Mouse (Mus musculus) heart, postnatal 10 days (tissue): ENCODE results near the gene Stk33. TPM values are rescaled to one million over a fixed set of nuclear protein-coding genes. Genes with fewer than 3 reads are reported as not detected.
"Not testable (repeated sequence)": the region's sequence is repeated elsewhere in the genome, so short reads cannot be mapped to it uniquely, and the experiment has no call there.

Experiments
- DNase-seq, 2 experiments: peaks; one replicate each; pipeline ENCODE4 v3.0.0; 2021
- intact Hi-C: fragments of 180-260 bp; cut with DNase I; formaldehyde crosslinking; loops from one replicate; pipeline ENCODE4 v1.15.1; 2025
- total RNA-seq, 2 experiments: library from RNA; stranded (reverse); gene quantifications; 2 replicates each; pipeline ENCODE4 v1.2.3; 2021

Stk33 gene
- total RNA-seq = not detected

- DNase-seq = peak; percentile 51 to 60
- intact Hi-C loops = no loop called here
Observed at GRCm38 (mm10) chr7:109438781-109439591, at the start of gene Stk33. Stk33 (minus strand) TSS chr7:109439081.

- intact Hi-C loops = no loop called here
Observed at GRCm38 (mm10) chr7:109484221-109484620, 45.3 kb upstream of the Stk33 start.

GRCm38 (mm10) chr7:109480765-109481197, 41.9 kb upstream of the Stk33 start:
- intact Hi-C loops = no loop called here
- peak; percentile 38 to 51 for DNase-seq

More at GRCm38 (mm10) chr7:109484221-109484620, 45.3 kb upstream of the Stk33 start:
- DNase-seq = no peak

GRCm38 (mm10) chr7:109477926-109478325, 39.0 kb upstream of the Stk33 start:
- intact Hi-C loops = no loop called here

GRCm38 (mm10) chr7:109470700-109471099, 31.8 kb upstream of the Stk33 start:
- DNase-seq = no peak
- intact Hi-C loops = no loop called here

More at GRCm38 (mm10) chr7:109477926-109478325, 39.0 kb upstream of the Stk33 start:
- no peak for DNase-seq

- intact Hi-C loops = no loop called here
- peak; percentile 29 to 40 for DNase-seq
Observed at GRCm38 (mm10) chr7:109468262-109468701, 29.4 kb upstream of the Stk33 start.

- intact Hi-C loops = no loop called here
Observed at GRCm38 (mm10) chr7:109467591-109467990, 28.7 kb upstream of the Stk33 start.

GRCm38 (mm10) chr7:109460698-109461097, 21.8 kb upstream of the Stk33 start:
- intact Hi-C loops = no loop called here
- no peak for DNase-seq

More at GRCm38 (mm10) chr7:109467591-109467990, 28.7 kb upstream of the Stk33 start:
- peak in 1 of 2 experiments; percentile 13 for DNase-seq

- intact Hi-C loops = no loop called here
- no peak for DNase-seq
Observed at GRCm38 (mm10) chr7:109456563-109456962, 17.7 kb upstream of the Stk33 start.

- intact Hi-C loops = no loop called here
- no peak for DNase-seq
Observed at GRCm38 (mm10) chr7:109455748-109456147, 16.9 kb upstream of the Stk33 start.

GRCm38 (mm10) chr7:109454856-109455255, 16.0 kb upstream of the Stk33 start:
- intact Hi-C loops = no loop called here

GRCm38 (mm10) chr7:109448060-109448459, 9.2 kb upstream of the Stk33 start:
- intact Hi-C loops = no loop called here
- no peak for DNase-seq

More at GRCm38 (mm10) chr7:109454856-109455255, 16.0 kb upstream of the Stk33 start:
- DNase-seq = no peak

- intact Hi-C loops = no loop called here
- peak; percentile 31 to 62 for DNase-seq
Observed at GRCm38 (mm10) chr7:109445012-109445411, 6.1 kb upstream of the Stk33 start.

GRCm38 (mm10) chr7:109442739-109443138, 3.9 kb upstream of the Stk33 start:
- intact Hi-C loops = no loop called here

GRCm38 (mm10) chr7:109440697-109441269, 1.9 kb upstream of the Stk33 start:
- intact Hi-C loops = no loop called here
- no peak for DNase-seq

More at GRCm38 (mm10) chr7:109442739-109443138, 3.9 kb upstream of the Stk33 start:
- no peak for DNase-seq

GRCm38 (mm10) chr7:109424422-109425159, 14.3 kb downstream of the Stk33 start:
- intact Hi-C loops = loop anchor here (1.0 to 5.0 kb wide), 4 partner anchors 192 to 326 kb away; no protein-coding TSS in a partner anchor
- DNase-seq = peak in 1 of 2 experiments; percentile 5

GRCm38 (mm10) chr7:109422803-109423202, 16.1 kb downstream of the Stk33 start:
- intact Hi-C loops = loop anchor here (5.0 kb wide), 2 partner anchors 191 to 206 kb away; no protein-coding TSS in a partner anchor
- no peak for DNase-seq

GRCm38 (mm10) chr7:109405491-109405890, 33.4 kb downstream of the Stk33 start:
- intact Hi-C loops = no loop called here
- no peak for DNase-seq

GRCm38 (mm10) chr7:109399299-109399698, 39.6 kb downstream of the Stk33 start:
- DNase-seq = no peak
- intact Hi-C loops = no loop called here

GRCm38 (mm10) chr7:109381131-109381530, 57.8 kb downstream of the Stk33 start:
- no peak for DNase-seq
- intact Hi-C loops = no loop called here

- DNase-seq, intact Hi-C loops: not testable (repeated sequence)
Observed at GRCm38 (mm10) chr7:109373556-109373955, 65.3 kb downstream of the Stk33 start.
